Mouse (Mus musculus) adrenal gland, postnatal 36 days (tissue): ENCODE measurements around the gene Tssk1. TPM values are rescaled to one million over a fixed set of nuclear protein-coding genes. Genes with fewer than 3 reads are reported as not detected.
A peak's percentile ranks its signal among the peaks of the same experiment; 100 is the strongest.

Experiments
- DNase-seq, 2 experiments: peaks; one replicate each; pipeline ENCODE4 v3.0.0; 2021; ENCODE audit warnings: mixed read lengths in 1 of 2
- long read RNA-seq, 2 experiments: library from polyadenylated mRNA; stranded (forward); transcript quantifications; one replicate each; pipeline ENCODE4 v2.0.0; 2021; ENCODE audit warnings: borderline sequencing depth in 2 of 2
- total RNA-seq, 2 experiments: library from RNA; stranded (reverse); gene quantifications; 2 replicates each; pipeline ENCODE4 v1.2.3; 2021

The Tssk1 gene
- under 1 TPM; 0.10 to 0.13 TPM for total RNA-seq
- long read RNA-seq, experiment 1 = 0 reads
- long read RNA-seq, experiment 2 = 0 reads

GRCm38 (mm10) chr16:17893923-17894322 is at the start of gene Tssk1:
Gene Tssk1, plus strand, starts transcription at chr16:17894223.
- no peak for DNase-seq

GRCm38 (mm10) chr16:17848431-17848830 is 45.6 kb upstream of the Tssk1 start:
- DNase-seq = no peak

GRCm38 (mm10) chr16:17848928-17849327 is 45.1 kb upstream of the Tssk1 start:
- peak in 1 of 2 experiments; percentile 46 for DNase-seq

- DNase-seq = no peak
Measured at GRCm38 (mm10) chr16:17849486-17849885, 44.5 kb upstream of the Tssk1 start.

GRCm38 (mm10) chr16:17851331-17851730 is 42.7 kb upstream of the Tssk1 start:
- no peak for DNase-seq

- DNase-seq = no peak
Measured at GRCm38 (mm10) chr16:17851860-17852259, 42.2 kb upstream of the Tssk1 start.

- DNase-seq = no peak
Measured at GRCm38 (mm10) chr16:17853263-17853662, 40.8 kb upstream of the Tssk1 start.

- no peak for DNase-seq
Measured at GRCm38 (mm10) chr16:17857157-17857556, 36.9 kb upstream of the Tssk1 start.

GRCm38 (mm10) chr16:17858592-17858991 is 35.4 kb upstream of the Tssk1 start:
- no peak for DNase-seq

- DNase-seq = no peak
Measured at GRCm38 (mm10) chr16:17865293-17865692, 28.7 kb upstream of the Tssk1 start.

- DNase-seq = no peak
Measured at GRCm38 (mm10) chr16:17865770-17866169, 28.3 kb upstream of the Tssk1 start.

- no peak for DNase-seq
Measured at GRCm38 (mm10) chr16:17871248-17871647, 22.8 kb upstream of the Tssk1 start.

GRCm38 (mm10) chr16:17872995-17873394 is 21.0 kb upstream of the Tssk1 start:
- no peak for DNase-seq

GRCm38 (mm10) chr16:17875174-17875573 is 18.8 kb upstream of the Tssk1 start:
- DNase-seq = no peak

- no peak for DNase-seq
Measured at GRCm38 (mm10) chr16:17876096-17876495, 17.9 kb upstream of the Tssk1 start.

- DNase-seq = no peak
Measured at GRCm38 (mm10) chr16:17879571-17879970, 14.5 kb upstream of the Tssk1 start.

GRCm38 (mm10) chr16:17882196-17882595 is 11.8 kb upstream of the Tssk1 start:
- no peak for DNase-seq

- no peak for DNase-seq
Measured at GRCm38 (mm10) chr16:17884116-17884515, 9.9 kb upstream of the Tssk1 start.

- no peak for DNase-seq
Measured at GRCm38 (mm10) chr16:17889689-17890341, 4.2 kb upstream of the Tssk1 start.

GRCm38 (mm10) chr16:17890342-17890727 is 3.7 kb upstream of the Tssk1 start:
- DNase-seq = no peak

- DNase-seq = peak; percentile 89 to 91
Measured at GRCm38 (mm10) chr16:17890917-17891566, 3.0 kb upstream of the Tssk1 start.

GRCm38 (mm10) chr16:17891567-17891959 is 2.5 kb upstream of the Tssk1 start, which contains the start of gene Gm20518:
Gene Gm20518, minus strand, starts transcription at chr16:17891671.
- peak; percentile 99 to 100 for DNase-seq

- DNase-seq = peak in 1 of 2 experiments; percentile 48
Measured at GRCm38 (mm10) chr16:17892606-17893005, 1.4 kb upstream of the Tssk1 start.

- no peak for DNase-seq
Measured at GRCm38 (mm10) chr16:17896091-17896490, 2.1 kb downstream of the Tssk1 start.
